Mouse (Mus musculus) hindbrain, embryonic 12.5 days (tissue): ENCODE measurements around the gene Abca7. TPM values are rescaled to one million over a fixed set of nuclear protein-coding genes. Genes with fewer than 3 reads are reported as not detected.

ENCODE experiments used
- ATAC-seq: fragments of 200-750 bp; cut with Nextera tagmentation; 2 replicates; pipeline ENCODE4 v1.8.0; 2017; ENCODE audit warnings: moderate TSS enrichment; ENCODE audit not compliant: low FRiP score
- H3K27ac ChIP-seq: fragments of 300-500 bp; sonication (generic); 2 replicates; pipeline ENCODE4 v1.5.1; 2016; ENCODE audit warnings: mild to moderate bottlenecking
- H3K27me3 ChIP-seq: fragments of 300-500 bp; sonication (generic); 2 replicates; pipeline ENCODE4 v1.6.1; 2016; ENCODE audit warnings: mild to moderate bottlenecking
- H3K36me3 ChIP-seq: fragments of 300-500 bp; sonication (generic); 2 replicates; pipeline ENCODE4 v1.6.1; 2016; ENCODE audit warnings: mild to moderate bottlenecking
- H3K4me1 ChIP-seq: fragments of 300-500 bp; sonication (generic); 2 replicates; pipeline ENCODE4 v1.6.1; 2016
- H3K4me2 ChIP-seq: fragments of 300-500 bp; sonication (generic); replicated peaks from 2 replicates; pipeline ENCODE4 v1.6.1; 2016; ENCODE audit warnings: mild to moderate bottlenecking
- H3K4me3 ChIP-seq: fragments of 300-500 bp; sonication (generic); 2 replicates; pipeline ENCODE4 v1.5.1; 2016; ENCODE audit warnings: mild to moderate bottlenecking
- H3K9ac ChIP-seq: fragments of 300-500 bp; sonication (generic); 2 replicates; pipeline ENCODE4 v1.6.1; 2016; ENCODE audit warnings: mild to moderate bottlenecking, moderate library complexity
- H3K9me3 ChIP-seq: fragments of 300-500 bp; sonication (generic); replicated peaks from 2 replicates; pipeline ENCODE4 v1.6.1; 2016; ENCODE audit warnings: mild to moderate bottlenecking
- WGBS: fragments of 180-500 bp; shearing (Covaris S2); methylation state at CpG from one replicate; pipeline ENCODE4 v1.1.7; 2016; 5-methylcytosine and 5-hydroxymethylcytosine counted together
- polyA plus RNA-seq: library from polyadenylated mRNA; unstranded; fragments of >200 nt; fragmentation: Nextera tagmentation; extraction: Ambion mirVana; gene quantifications from 2 replicates; pipeline ENCODE4 v1.2.1, GENCODE M21; 2016

Gene Abca7
- polyA plus RNA-seq, 1 experiment from 2014 or later, result 6.9 TPM

DNA sequence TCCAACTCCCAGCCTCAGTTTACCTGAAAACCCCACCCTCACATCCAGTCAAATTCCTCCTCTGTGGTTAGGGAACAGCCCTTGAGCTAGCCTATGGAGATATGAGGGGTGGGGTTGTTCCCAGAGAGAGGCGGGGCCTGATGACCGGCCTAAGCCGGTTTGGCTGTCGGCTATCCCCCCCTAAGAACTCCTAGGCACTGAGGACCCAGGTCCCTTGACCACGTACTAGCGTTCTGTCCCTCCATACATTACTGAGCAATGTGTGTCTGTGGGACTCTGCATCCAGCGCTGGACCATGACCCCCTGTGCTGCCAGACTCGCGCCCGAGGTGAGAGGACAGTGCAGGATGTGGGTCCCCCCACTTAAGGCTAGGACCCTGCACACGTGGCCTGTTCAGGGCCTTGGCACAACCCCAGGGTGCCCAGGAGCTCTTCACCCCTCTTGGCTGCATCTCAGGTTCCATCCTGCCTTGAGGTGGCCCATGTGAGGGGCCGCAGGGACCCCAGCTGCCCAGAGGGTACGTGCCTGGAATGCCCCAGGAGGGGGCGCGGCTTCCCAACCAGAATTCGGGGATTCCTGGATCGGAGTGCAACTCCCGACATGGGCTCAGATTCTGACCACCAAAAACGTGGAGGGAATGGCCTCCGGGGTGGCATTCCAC lies 23.3 kb downstream of the Abca7 start:
- Histone ChIP-seq H3K27me3 (peaks cover 52% of the 10 kb centered on the region), H3K4me3 (peak overlapping the region; percentile 4; the same call in 1 of the 2 replicates)
- peak; percentile 54; the same call in 1 of the 2 replicates for ATAC-seq

GRCm38 (mm10) chr10:80020191-80020590 lies 23.9 kb downstream of the Abca7 start:
- no peak for ATAC-seq
- 23% methylated on average over 11 of the region's 11 CpGs for WGBS
- H3K27me3 ChIP-seq, result peaks cover 46% of the 10 kb centered on the region
- H3K9ac ChIP-seq, result peak overlapping the region; percentile 32; the same call in 1 of the 2 replicates
- H3K36me3 ChIP-seq, result no peaks in the 10 kb centered on the region
- H3K4me2 ChIP-seq, result peak overlapping the region; percentile 14; the same call in 1 of the 2 replicates
- H3K4me1 ChIP-seq, result peaks cover 10% of the 10 kb centered on the region
- peak overlapping the region; percentile 4; the same call in 1 of the 2 replicates for H3K4me3 ChIP-seq
- no peak overlapping the region for H3K27ac ChIP-seq
- 0 out of 2 replicates have a peak, but pooled peaks cover 5% of the 10 kb centered on the region for H3K9me3 ChIP-seq

More for the DNA sequence above, 23.3 kb downstream of the Abca7 start:
- H3K27ac ChIP-seq, result no peak overlapping the region
- peak overlapping the region; percentile 14 for H3K4me2 ChIP-seq
- H3K4me1 ChIP-seq, result peaks cover 10% of the 10 kb centered on the region
- peak overlapping the region; percentile 32; the same call in 1 of the 2 replicates for H3K9ac ChIP-seq
- 8% methylated on average over 20 of the region's 20 CpGs for WGBS
- H3K9me3 ChIP-seq, result 0 out of 2 replicates have a peak, but pooled peaks cover 5% of the 10 kb centered on the region
- H3K36me3 ChIP-seq, result no peaks in the 10 kb centered on the region

DNA sequence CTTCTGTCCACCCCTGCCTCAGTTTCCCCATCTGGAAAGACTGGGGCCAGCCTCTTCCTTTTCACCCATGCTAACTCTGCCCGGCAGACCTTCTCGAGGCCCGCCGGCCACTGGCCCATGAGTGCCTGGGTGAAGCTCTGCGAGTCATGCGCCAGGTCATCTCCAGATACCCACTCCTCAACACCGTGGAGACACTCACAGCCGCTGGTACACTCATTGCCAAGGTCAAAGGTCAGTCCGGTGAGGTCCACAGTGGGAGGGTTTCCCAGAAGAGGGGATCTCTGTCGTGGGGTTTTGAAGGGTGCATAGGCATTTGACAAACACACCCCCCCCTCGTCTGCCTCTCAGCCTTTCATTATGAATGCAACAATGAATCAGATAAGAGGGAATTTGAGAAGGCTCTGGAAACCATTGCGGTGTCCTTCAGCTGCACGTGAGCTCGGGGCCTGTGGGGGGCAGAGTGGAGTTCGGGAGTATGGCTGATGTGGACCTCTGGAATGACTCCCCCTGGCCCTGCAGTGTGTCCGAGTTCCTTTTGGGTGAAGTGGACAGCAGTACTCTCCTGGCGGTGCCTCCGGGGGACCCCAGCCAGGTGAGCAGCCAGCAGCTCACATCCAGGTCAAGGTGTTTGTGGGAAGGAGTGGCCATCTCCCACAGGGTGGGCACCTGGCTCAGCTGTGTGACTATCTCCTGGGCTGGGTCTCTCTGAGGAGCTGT lies 24.5 kb downstream of the Abca7 start:
- ATAC-seq, result no peak
- Histone ChIP-seq H3K27ac (no peak overlapping the region), H3K27me3 (peaks cover 40% of the 10 kb centered on the region), H3K4me1 (peaks cover 10% of the 10 kb centered on the region), H3K4me2 (no peak overlapping the region), H3K4me3 (no peak overlapping the region), H3K9me3 (0 out of 2 replicates have a peak, but pooled peaks cover 5% of the 10 kb centered on the region), H3K36me3 (no peaks in the 10 kb centered on the region), H3K9ac (0 out of 2 replicates have a peak overlapping the region, but pooled peaks have one; percentile 32)
- 81% methylated on average over 18 of the region's 18 CpGs for WGBS

- Histone ChIP-seq H3K4me3 (no peak overlapping the region), H3K4me2 (no peak overlapping the region), H3K27ac (no peak overlapping the region), H3K27me3 (peaks cover 35% of the 10 kb centered on the region), H3K9ac (no peak overlapping the region), H3K36me3 (no peaks in the 10 kb centered on the region), H3K9me3 (0 out of 2 replicates have a peak, but pooled peaks cover 5% of the 10 kb centered on the region), H3K4me1 (peaks cover 10% of the 10 kb centered on the region)
- no peak for ATAC-seq
- WGBS, result 91% methylated on average over 13 of the region's 13 CpGs
These were observed 25.0 kb downstream of the Abca7 start for GRCm38 (mm10) chr10:80021320-80021641.

GRCm38 (mm10) chr10:80022164-80022563 lies 25.9 kb downstream of the Abca7 start:
- H3K9me3 ChIP-seq, result 0 out of 2 replicates have a peak, but pooled peaks cover 5% of the 10 kb centered on the region
- 93% methylated on average over 12 of the region's 12 CpGs for WGBS
- peaks cover 27% of the 10 kb centered on the region for H3K27me3 ChIP-seq
- peaks cover 10% of the 10 kb centered on the region for H3K4me1 ChIP-seq
- H3K4me3 ChIP-seq, result no peak overlapping the region
- ATAC-seq, result no peak
- no peak overlapping the region for H3K4me2 ChIP-seq
- no peak overlapping the region for H3K9ac ChIP-seq
- no peak overlapping the region for H3K27ac ChIP-seq
- no peaks in the 10 kb centered on the region for H3K36me3 ChIP-seq

DNA sequence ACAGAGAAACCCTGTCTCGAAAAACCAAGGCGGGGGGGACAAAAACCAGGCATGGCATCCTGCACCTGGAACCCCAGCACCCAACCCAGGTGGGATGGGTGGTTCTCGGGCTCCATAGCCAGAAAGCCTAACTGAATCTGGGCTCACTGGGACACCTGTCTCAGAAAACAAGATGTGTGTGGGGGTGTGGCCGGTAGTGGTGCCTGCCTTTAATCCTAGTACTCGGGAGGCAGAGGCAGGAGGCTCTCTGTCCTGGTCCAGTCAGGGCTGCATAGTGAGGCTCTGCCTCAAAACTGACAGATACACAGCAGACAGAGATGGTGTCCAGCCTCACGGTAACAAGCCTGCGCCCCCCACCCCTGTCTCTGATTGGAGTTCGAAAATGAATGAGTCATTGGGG lies 26.5 kb downstream of the Abca7 start:
- H3K4me3 ChIP-seq, result no peak overlapping the region
- ATAC-seq, result no peak
- WGBS, result 96% methylated on average over 8 of the region's 8 CpGs

DNA sequence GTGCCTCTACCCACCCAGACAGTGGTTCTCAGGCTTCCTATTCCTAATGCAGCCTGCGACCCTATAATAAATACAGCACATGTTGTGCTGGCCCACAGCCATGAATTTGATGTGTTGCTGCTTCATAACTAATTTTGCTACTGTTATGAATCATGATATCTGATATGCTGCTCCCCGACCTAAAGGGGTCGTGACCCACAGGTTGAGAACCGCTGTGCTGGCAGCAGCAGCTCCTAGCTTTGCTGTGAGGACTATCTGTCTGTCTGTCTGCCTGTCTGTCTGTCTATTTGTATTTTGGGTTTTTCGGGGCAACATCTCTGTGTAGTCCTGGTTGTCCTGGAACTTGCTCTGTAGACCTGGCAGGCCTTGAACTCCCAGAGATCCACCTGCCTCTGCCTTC lies 27.5 kb downstream of the Abca7 start:
- peaks cover 20% of the 10 kb centered on the region for H3K27me3 ChIP-seq
- H3K9me3 ChIP-seq, result 0 out of 2 replicates have a peak, but pooled peaks cover 5% of the 10 kb centered on the region
- peaks cover 10% of the 10 kb centered on the region for H3K4me1 ChIP-seq
- H3K4me2 ChIP-seq, result no peak overlapping the region
- 86% methylated on average over 5 of the region's 5 CpGs for WGBS
- H3K27ac ChIP-seq, result no peak overlapping the region
- no peak for ATAC-seq
- H3K9ac ChIP-seq, result no peak overlapping the region
- H3K4me3 ChIP-seq, result no peak overlapping the region
- no peaks in the 10 kb centered on the region for H3K36me3 ChIP-seq

More for the DNA sequence above, 26.5 kb downstream of the Abca7 start:
- Histone ChIP-seq H3K4me1 (peaks cover 10% of the 10 kb centered on the region), H3K36me3 (no peaks in the 10 kb centered on the region), H3K4me2 (no peak overlapping the region), H3K9me3 (0 out of 2 replicates have a peak, but pooled peaks cover 5% of the 10 kb centered on the region), H3K27ac (no peak overlapping the region), H3K27me3 (peaks cover 25% of the 10 kb centered on the region), H3K9ac (no peak overlapping the region)

DNA sequence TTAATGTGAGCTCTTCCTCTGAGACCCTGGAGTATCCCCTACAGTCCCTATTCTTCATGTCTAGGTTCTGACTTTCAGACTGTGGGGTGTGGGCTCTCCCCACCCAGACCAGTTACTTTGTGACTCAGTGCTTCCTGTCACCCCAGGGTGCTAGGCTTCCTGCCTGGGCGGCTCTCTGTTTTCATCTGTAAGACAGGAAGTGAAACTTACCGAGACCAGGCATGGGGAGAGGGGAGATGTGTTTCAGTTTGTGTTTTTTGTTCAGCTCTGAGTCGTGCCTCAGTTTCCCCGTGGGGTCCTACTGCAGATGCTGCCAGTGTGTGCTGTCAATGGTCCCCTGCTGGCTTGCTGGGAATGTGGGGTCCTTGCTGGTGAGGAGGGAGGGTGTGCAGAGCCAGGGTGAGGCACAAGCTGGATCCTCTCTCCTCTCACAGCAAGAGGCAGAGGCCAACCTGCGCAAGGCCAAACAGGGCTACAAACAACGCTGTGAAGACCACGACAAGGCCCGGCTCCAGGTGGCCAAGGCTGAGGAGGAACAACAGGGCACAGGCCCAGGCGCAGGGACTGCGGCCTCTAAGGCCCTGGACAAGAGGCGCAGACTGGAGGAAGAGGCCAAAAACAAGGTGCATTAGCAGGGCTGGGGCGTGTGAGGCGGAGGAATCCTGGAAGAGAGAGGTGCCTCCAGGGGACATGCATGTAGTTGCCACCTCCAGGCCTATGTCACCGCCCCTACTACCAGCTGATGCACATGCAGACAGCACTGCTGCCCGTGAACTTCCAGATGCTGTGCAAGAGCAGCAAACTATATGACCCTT lies 28.1 kb downstream of the Abca7 start:
- no peaks in the 10 kb centered on the region for H3K36me3 ChIP-seq
- H3K4me1 ChIP-seq, result peaks cover 8% of the 10 kb centered on the region
- ATAC-seq, result no peak
- peaks cover 13% of the 10 kb centered on the region for H3K27me3 ChIP-seq
- WGBS, result 75% methylated on average over 15 of the region's 15 CpGs
- H3K4me3 ChIP-seq, result no peak overlapping the region
- H3K27ac ChIP-seq, result no peak overlapping the region
- H3K4me2 ChIP-seq, result no peak overlapping the region
- no peak overlapping the region for H3K9ac ChIP-seq
- H3K9me3 ChIP-seq, result 0 out of 2 replicates have a peak, but pooled peaks cover 5% of the 10 kb centered on the region

DNA sequence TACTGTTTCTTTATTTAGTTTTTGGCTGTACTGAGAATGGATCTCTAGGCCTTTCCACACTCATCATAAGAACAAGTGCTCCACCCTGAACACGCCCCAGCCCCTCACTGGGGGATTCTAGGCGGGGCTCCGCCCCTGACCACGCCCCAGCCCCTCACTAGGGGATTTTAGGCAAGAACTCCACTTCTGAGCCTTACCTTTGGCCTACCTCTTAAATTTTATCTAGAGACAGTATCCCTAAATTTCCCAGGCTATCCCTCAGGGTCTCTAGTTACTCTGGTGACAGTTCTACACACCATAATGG lies 28.7 kb downstream of the Abca7 start:
- 58% methylated on average over 4 of the region's 4 CpGs for WGBS
- no peak overlapping the region for H3K27ac ChIP-seq
- H3K9me3 ChIP-seq, result 0 out of 2 replicates have a peak, but pooled peaks cover 5% of the 10 kb centered on the region
- peaks cover 7% of the 10 kb centered on the region for H3K27me3 ChIP-seq
- H3K4me3 ChIP-seq, result no peak overlapping the region
- H3K4me2 ChIP-seq, result no peak overlapping the region
- H3K9ac ChIP-seq, result no peak overlapping the region
- 0 out of 2 replicates have a peak, but pooled peaks cover 2% of the 10 kb centered on the region for H3K4me1 ChIP-seq
- ATAC-seq, result no peak
- H3K36me3 ChIP-seq, result no peaks in the 10 kb centered on the region

GRCm38 (mm10) chr10:80025463-80025862 lies 29.2 kb downstream of the Abca7 start:
- peaks cover 3% of the 10 kb centered on the region for H3K27me3 ChIP-seq
- H3K4me3 ChIP-seq, result no peak overlapping the region
- H3K27ac ChIP-seq, result no peak overlapping the region
- ATAC-seq, result no peak; the same call in 1 of the 2 replicates
- no peak overlapping the region for H3K4me2 ChIP-seq
- H3K4me1 ChIP-seq, result no peaks in the 10 kb centered on the region
- H3K9me3 ChIP-seq, result 0 out of 2 replicates have a peak, but pooled peaks cover 5% of the 10 kb centered on the region
- WGBS, result 80% methylated on average over 10 of the region's 10 CpGs
- no peaks in the 10 kb centered on the region for H3K36me3 ChIP-seq
- no peak overlapping the region for H3K9ac ChIP-seq

DNA sequence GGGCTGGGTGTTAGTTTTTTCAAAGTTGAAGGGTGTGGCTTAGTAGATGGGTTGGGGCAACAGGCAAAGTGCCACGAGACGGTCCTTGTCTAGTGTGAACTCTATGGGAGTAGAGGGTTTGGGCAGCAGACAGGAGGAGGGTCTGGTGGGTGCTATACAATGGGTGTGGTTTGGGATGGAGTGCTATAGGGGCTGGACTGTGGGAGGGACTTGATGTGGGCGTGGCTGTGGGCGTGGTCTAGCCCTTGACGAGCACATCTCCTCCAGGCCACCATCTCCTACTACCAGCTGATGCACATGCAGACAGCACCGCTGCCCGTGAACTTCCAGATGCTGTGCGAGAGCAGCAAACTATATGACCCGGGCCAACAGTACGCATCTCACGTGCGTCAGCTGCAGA lies 29.6 kb downstream of the Abca7 start:
- no peak overlapping the region for H3K27ac ChIP-seq
- 61% methylated on average over 12 of the region's 12 CpGs for WGBS
- H3K4me1 ChIP-seq, result 0 out of 2 replicates have a peak, but pooled peaks cover 3% of the 10 kb centered on the region
- no peak overlapping the region for H3K4me3 ChIP-seq
- H3K9ac ChIP-seq, result no peak overlapping the region
- ATAC-seq, result peak; percentile 43
- H3K9me3 ChIP-seq, result 0 out of 2 replicates have a peak, but pooled peaks cover 5% of the 10 kb centered on the region
- no peak overlapping the region for H3K4me2 ChIP-seq
- H3K36me3 ChIP-seq, result no peaks in the 10 kb centered on the region
- no peaks in the 10 kb centered on the region for H3K27me3 ChIP-seq
